Mouse (Mus musculus) stomach, postnatal 0 days (tissue): Measurements from ENCODE around the gene Il17c.

Experiments used
- CTCF ChIP-seq: IDR thresholded peaks from 2 replicates; pipeline ENCODE4 v1.5.1; 2016; ENCODE audit warnings: antibody characterized with exemption, low read depth, mild to moderate bottlenecking, moderate library complexity
- EP300 ChIP-seq: optimal IDR thresholded peaks from 2 replicates; pipeline ENCODE3; 2016; ENCODE audit warnings: antibody characterized with exemption

DNA sequence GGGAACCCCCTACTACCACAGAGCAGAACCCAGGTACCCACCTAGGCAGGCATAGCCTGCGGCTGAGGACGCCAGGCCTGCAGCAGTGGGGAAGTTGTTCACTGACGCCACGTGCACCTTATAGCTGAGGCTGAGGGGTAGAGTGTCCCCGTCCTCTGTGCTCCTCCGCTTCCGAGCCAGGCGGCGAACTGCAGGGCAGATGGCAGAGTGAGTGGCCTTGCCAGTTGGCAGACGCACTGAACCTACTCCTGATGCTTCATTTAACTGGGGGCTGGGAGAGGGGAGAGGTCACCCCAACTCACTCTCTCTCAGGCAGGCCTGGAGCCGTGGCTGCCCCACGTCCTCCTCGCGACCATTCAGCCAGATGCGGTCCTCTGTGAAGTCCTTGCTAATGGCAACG, 17.5 kb downstream of the Il17c start:
- TF ChIP-seq CTCF (no peak), EP300 (no peak)
